Comparison of ENCODE assay signal across 22 mouse cellular contexts in genomic region chr2:25682426-25682825, GRCm38 (mm10). TPM values are rescaled to one million over a fixed set of nuclear protein-coding genes. Genes with fewer than 3 reads are reported as not detected.
"Had no signal": no experiment of that assay in that cellular context is flagged by ENCODE, and none has a peak within 500 bp of the region (broad histone marks: within the 10 kb centered on the region; RNA-seq: fewer than 3 reads in every experiment).

Gene Lcn10 (plus strand): TSS chr2:25682726.

- H3K4me2 ChIP-seq: neural tube, embryonic 13.5 days; neural tube, embryonic 15.5 days; stomach, embryonic 15.5 days had no signal

- H3K27me3 ChIP-seq: neural tube, embryonic 13.5 days; neural tube, embryonic 15.5 days; stomach, embryonic 15.5 days had no signal

- H3K27ac ChIP-seq: neural tube, embryonic 13.5 days; neural tube, embryonic 15.5 days; stomach, embryonic 15.5 days; stomach, postnatal 0 days had no signal

- DNase-seq: retina, postnatal 1 day; right cerebral cortex, adult 18-20 months; right cerebral cortex, postnatal 14 days; right cerebral cortex, postnatal 25 days; right cerebral cortex, postnatal 4 days; spleen, adult 18-20 months; thymus, adult 18-20 months; thymus, adult 2 months; thymus, postnatal 14 days; thymus, postnatal 25 days; thymus, postnatal 36 days; thymus, postnatal 4 days had no signal

- H3K4me3 ChIP-seq: neural tube, embryonic 13.5 days; neural tube, embryonic 15.5 days; stomach, embryonic 15.5 days had no signal

- H3K36me3 ChIP-seq: neural tube, embryonic 13.5 days; neural tube, embryonic 15.5 days; stomach, embryonic 15.5 days had no signal

- H3K9me3 ChIP-seq: neural tube, embryonic 13.5 days; neural tube, embryonic 15.5 days; stomach, embryonic 15.5 days had no signal

- H3K4me1 ChIP-seq: neural tube, embryonic 13.5 days; neural tube, embryonic 15.5 days; stomach, embryonic 15.5 days had no signal

- H3K9ac ChIP-seq: neural tube, embryonic 13.5 days; neural tube, embryonic 15.5 days; stomach, embryonic 15.5 days had no signal

RNA-seq across cellular contexts. Expression of gene Lcn10, which starts in this region (rescaled TPM):
- polyA plus RNA-seq: neural tube, embryonic 13.5 days; neural tube, embryonic 14.5 days; neural tube, embryonic 15.5 days; small intestine, adult 2 months; spleen, adult 2 months; stomach, embryonic 14.5 days; stomach, embryonic 15.5 days; stomach, embryonic 16.5 days; stomach, postnatal 0 days; testis, adult 2 months had no signal
